Mouse (Mus musculus) left cerebral cortex, postnatal 36 days (tissue): ENCODE data around the gene Ube2v1. TPM values are rescaled to one million over a fixed set of nuclear protein-coding genes. Genes with fewer than 3 reads are reported as not detected.
A peak's percentile ranks its signal among the peaks of the same experiment; 100 is the strongest.

Experiments used
- DNase-seq, 2 experiments: peaks; one replicate each; pipeline ENCODE4 v3.0.0; 2021 to 2022; ENCODE audit warnings: low spot score in 2 of 2, mixed read lengths in 1 of 2
- intact Hi-C: fragments of 180-260 bp; cut with DNase I; formaldehyde crosslinking; loops from one replicate; pipeline ENCODE4 v1.15.1; 2025
- total RNA-seq, 2 experiments: library from RNA; stranded (reverse); gene quantifications; 2 replicates each; pipeline ENCODE4 v1.2.3; 2021

Ube2v1 gene
- 100 to 1,000 TPM; 246 to 259 TPM for total RNA-seq

DNA sequence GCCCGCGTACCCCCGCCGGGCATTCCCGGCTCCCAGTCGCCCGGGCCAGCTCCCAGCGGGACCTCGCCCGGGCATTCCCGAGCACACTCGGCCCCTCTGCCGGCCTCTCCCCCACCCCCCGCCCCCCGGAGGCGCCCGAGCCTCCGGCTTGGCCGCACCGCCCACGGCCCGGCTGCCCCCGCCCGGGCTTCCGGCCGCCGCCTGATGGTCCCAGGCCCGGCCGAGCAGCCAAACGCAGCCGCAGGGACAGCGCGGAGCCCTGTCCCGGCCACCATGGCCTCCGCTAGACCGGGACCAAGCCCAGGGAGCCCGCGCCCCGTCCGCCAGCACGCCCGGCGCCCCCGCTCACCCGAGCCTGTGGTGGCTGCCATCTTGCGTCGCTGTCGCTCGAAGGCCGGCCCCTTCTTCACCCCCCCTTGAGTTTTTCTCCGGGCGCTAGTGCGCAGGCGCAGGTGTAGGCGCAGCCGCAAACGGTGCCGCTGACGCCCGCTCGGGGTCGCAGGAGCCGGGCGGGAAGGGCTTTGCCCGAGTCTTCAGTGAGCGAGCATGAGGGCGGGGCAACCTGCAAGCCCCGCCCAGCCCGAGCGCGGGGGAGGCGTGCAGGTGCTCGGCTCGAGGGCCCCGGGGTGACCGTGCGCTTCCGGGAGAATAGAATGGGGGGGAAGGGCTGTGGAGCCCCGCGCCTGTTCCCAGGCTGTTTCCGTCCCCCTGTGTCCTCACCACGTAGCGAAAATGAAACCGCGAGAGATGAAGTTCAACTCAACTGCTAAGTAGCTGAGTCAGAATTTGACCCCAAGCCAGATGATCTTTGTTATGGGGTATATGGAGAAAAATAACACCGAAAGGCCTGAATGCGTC is at the start of gene Ube2v1:
Gene Ube2v1, minus strand, starts transcription at position 505 of the 858 bp plus-strand sequence.
- intact Hi-C loops, result no loop called here
- peak; percentile 96 to 98 for DNase-seq

DNA sequence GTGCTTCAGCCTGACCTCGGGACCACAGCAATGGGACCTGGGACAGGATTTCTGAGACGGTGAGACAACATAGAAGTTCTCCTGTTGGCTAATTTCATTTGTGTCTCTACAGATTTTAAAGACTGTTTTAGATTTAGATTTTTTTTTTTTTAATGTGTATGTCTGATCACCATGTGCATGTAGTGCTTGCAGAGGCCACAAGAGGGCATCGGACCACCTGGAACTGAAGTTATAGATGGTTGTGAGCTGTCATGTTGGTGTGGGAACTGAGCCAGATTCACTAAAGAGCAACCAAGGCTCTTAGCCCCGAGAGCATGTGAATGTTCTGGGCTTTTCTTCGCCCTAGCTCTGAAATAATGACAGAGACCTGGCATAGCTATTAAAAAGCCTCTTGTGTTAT is 48.8 kb upstream of the Ube2v1 start:
- peak in 1 of 2 experiments; percentile 26 for DNase-seq

DNA sequence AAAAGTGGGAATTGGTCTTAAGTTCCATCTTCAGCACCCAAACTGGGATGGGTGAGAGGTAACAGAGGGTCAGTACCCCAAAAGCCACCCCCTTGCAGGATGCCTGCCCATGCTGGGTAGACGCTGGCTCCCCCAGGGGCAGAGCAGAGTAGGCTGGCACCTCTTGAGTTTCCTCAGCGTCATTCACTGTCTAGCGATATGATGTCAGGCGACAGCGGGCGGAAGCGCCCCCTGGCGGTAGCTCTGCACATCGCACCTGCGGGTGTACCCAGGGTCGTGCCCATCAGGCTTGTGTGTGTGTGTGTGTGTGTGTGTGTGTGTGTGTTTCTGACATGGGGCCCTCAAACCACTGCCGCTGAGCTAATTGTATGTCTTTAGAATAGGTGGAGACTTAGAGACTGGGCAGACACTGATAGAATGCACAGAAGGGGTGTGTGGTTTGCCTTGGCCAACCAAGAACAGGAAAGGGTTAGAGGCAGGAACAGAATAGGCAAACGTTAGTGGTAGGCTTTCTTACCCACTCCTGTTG is 48.1 kb upstream of the Ube2v1 start:
- peak; percentile 60 to 65 for DNase-seq
- intact Hi-C loops, result loop anchor here (10.0 kb wide), 1 partner anchor 395 kb away; no protein-coding TSS in a partner anchor

More for the DNA sequence above, 48.8 kb upstream of the Ube2v1 start:
- intact Hi-C loops, result loop anchor here (10.0 kb wide), 1 partner anchor 394 kb away; no protein-coding TSS in a partner anchor

GRCm38 (mm10) chr2:167678600-167678999 is 46.7 kb upstream of the Ube2v1 start:
- DNase-seq, result no peak
- intact Hi-C loops, result no loop called here

DNA sequence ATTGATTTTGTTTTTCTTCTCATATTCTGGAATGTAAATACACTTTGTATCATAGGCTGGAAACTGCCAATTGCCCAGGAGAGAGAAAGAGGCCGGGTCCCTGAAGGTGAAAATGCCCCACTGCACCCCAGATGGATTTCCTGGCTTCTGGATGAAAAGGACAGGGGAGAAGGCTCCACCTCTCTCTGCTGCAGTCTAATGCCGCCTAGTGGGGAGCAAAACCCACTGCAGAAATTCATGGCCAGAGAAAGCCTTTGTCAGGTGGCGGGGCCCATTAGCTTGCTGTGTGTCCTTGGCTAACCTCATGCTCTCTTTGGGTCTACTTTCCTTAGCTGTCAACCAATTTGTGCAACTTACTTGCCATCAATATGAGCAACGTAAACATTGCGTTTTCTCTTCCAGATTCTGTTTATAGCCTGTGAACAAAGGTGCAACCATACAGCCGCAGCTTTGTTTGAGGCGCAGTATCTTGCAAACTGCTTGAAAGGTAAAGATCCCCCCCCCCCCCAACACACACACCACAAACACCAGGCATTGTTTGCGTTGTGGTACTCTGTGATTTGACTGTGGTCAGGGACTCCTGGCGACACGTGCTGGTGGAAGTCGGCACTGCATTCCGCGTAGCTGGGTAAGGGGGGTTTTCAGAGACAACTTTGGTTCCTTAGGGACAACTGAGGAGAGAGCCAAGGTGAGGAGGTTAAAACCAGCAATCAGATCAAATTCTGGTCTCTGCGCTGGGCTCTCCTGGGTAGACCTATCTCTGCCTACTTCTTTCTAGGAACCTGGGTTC is 43.4 kb upstream of the Ube2v1 start:
- intact Hi-C loops, result loop anchor here (2.0 kb wide), 1 partner anchor 35 kb away; no protein-coding TSS in a partner anchor
- no peak for DNase-seq

DNA sequence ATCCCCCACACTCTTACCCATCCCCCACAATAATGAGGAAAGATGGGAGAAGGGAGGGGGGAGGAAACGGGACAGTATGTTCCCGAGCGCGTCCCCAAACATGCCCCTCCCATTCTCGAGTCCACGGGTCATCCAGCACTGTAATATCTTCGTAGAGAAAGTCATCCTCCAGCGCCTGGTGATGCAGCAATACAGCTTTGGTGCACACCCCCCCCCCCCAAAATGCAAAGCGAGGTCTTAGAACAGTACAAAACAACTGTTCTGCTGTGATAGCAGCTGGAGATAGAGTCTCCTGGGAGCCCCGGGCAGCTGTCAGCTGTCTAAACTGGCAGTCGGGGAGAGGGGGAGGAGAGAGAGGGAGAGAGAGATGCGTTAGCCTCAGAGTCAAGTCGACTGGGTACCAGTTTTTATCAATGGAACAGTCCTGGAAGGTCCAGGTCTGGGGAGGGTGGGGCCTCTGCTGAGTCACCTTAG is 40.4 kb upstream of the Ube2v1 start:
- intact Hi-C loops, result loop anchor here (5.0 kb wide), 1 partner anchor 140 kb away; no protein-coding TSS in a partner anchor
- DNase-seq, result no peak

DNA sequence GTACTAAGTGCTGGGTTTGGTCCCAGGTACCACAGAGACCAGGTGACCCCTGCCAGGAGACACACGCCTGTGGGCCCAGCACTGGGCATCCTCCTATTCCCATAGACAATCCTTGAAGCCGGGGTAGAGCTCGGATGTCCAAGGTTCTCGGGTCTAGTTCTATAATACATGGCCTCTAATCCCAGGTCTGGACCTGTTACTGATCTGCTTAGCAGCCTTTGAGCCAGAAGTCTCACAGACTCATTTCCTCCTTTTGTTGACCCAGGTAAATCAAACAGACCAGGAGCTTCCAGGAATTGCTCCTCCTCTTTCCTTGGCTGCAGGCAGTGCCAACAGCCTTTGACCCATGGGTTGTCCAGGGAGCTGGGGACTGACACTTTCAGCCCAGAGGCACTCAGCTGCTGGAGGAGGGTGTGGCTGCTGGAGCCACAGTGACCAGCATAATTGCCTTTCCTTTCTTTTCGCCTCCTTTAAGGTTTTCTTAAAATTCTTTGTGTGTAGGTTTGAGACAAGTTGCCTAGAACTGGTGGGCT is 39.3 kb upstream of the Ube2v1 start:
- intact Hi-C loops, result loop anchor here (5.0 kb wide), 1 partner anchor 139 kb away; no protein-coding TSS in a partner anchor
- DNase-seq, result no peak

- no peak for DNase-seq
- intact Hi-C loops, result no loop called here
Observed at GRCm38 (mm10) chr2:167669398-167669797, 37.5 kb upstream of the Ube2v1 start.

DNA sequence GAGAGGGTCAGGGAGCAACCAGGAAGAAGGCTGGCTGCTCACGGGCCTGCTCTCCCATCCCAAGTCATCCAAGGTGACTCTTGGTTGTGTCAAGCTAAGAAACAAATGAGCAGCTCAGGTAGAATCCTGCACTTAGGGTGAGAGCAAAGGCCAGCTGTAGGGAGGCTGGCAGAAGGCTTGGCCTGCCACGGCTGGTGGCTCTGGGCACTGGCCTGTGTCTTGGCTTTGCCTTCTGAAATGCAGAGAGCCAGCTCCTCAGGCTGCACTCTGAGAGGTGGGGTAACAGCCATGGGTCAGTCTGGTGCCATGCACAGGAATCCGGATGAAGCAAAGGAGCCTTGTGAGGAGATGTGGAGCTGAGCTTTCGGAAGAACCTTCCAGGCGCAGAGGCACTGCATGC is 36.5 kb upstream of the Ube2v1 start:
- intact Hi-C loops, result no loop called here
- DNase-seq, result no peak

- no peak for DNase-seq
- intact Hi-C loops, result no loop called here
Observed at GRCm38 (mm10) chr2:167665972-167666713, 34.2 kb upstream of the Ube2v1 start.

GRCm38 (mm10) chr2:167662713-167663112 is 30.8 kb upstream of the Ube2v1 start:
- intact Hi-C loops, result no loop called here
- no peak for DNase-seq

- intact Hi-C loops, result no loop called here
Observed at GRCm38 (mm10) chr2:167661270-167662203, 29.6 kb upstream of the Ube2v1 start, which contains the start of gene Gm20431. TSS of gene Gm20431 (minus strand) at chr2:167661496.

GRCm38 (mm10) chr2:167660611-167660971 is 28.7 kb upstream of the Ube2v1 start:
- intact Hi-C loops, result no loop called here
- DNase-seq, result no peak

More at GRCm38 (mm10) chr2:167661270-167662203, 29.6 kb upstream of the Ube2v1 start, which contains the start of gene Gm20431:
- peak; percentile 94 to 98 for DNase-seq

- intact Hi-C loops, result no loop called here
- no peak for DNase-seq
Observed at GRCm38 (mm10) chr2:167659847-167660610, 28.1 kb upstream of the Ube2v1 start.

DNA sequence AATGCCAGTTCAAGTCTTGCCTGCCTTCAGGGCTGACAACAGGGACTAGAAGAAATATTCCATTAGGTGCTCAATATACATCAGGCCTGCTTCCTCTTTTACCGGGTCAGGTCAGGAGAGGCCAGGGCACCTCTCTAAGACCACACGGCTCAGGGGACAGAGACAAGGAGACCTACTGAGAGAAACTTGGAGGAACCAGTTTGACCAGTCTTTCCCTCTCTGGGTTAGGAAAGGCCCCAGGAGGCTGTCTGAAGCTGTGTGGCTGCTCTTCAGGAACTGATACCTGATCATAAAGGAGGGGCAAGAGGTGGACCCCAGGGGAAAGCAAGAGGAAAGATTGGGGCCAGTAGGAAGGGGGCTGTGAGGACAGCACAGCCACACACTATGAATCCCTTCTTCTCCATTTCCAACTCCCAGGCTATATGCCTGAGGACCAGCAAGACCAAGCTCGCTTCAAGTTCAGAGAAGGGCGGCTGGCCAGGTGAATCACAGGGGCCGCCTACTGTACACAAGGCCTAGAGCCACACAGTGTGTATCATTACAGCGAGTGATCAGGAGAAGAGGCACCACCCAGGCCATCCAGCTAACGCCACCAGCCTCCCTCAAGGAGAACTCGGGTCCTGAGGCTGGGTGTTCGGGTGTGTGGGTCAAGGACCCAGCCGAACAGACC is 27.4 kb upstream of the Ube2v1 start:
- intact Hi-C loops, result no loop called here
- no peak for DNase-seq

DNA sequence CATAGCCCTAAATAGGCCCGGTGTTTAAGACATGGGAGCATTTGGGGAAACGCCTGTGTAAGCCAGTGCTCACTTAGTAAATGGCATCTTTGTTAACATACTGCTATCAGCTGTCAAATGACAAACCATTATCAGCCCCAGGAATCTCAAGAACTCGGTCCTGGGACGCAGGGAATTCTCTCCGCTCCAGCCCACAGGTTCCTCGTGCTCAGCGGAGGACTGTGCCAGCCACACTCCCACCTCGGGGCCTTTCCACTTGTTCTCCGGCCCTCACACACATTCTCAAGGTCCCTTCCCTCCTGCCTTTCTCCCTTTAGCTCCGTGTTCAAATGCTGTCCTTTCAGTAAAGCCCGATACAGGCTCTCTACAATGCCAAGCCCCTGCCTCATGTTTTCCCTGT is 26.8 kb upstream of the Ube2v1 start:
- intact Hi-C loops, result no loop called here
- no peak for DNase-seq

GRCm38 (mm10) chr2:167657973-167658372 is 26.1 kb upstream of the Ube2v1 start:
- DNase-seq, result no peak
- intact Hi-C loops, result no loop called here
